Mouse (Mus musculus): ENCODE results near the gene Cd8b1.

- no peak for TF ChIP-seq CTCF (IDR thresholded peaks at IDR 0.05; ENCODE audit: low read depth)
- no peak for TF ChIP-seq EP300 (IDR thresholded peaks at IDR 0.05; ENCODE audit: low read depth)
Measured at GRCm38 (mm10) chr6:71374311-71374829, 51.8 kb downstream of the Cd8b1 start.

Measured in liver, postnatal 0 days (tissue).